ENCODE assay signal across 21 mouse cellular contexts in the genomic region with DNA sequence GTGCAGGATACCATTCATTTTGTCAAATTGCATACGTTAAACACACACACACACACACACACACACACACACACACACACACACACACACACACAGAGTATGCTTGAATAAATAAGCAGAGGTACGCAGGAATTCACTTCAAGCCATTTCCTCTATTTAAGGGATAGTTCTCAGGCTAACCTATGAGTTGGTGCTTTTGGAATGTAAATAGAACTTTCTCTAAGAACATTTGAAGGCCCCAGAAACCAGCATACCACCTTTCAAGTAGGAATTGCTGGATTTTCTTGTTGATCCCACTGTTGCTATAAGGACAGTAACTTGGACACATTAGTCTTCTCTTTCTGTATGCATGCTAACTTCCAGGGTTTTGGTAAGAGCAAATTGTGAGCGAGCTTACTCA.
DNase-seq lines count a peak whose midpoint lies in the region; ATAC-seq and TF ChIP-seq lines count a peak whose summit lies in the region.
"Had no signal": no experiment of that assay in that cellular context is flagged by ENCODE, and none has a peak within 500 bp of the region (broad histone marks: within the 10 kb centered on the region; RNA-seq: fewer than 3 reads in every experiment).

No protein-coding gene starts in this region.

- no peaks in the 10 kb centered on the region for H3K36me3 ChIP-seq in embryonic facial prominence, embryonic 14.5 days (ENCODE audit: control insufficient read depth, insufficient read depth, low read length)
- H3K36me3 ChIP-seq in embryonic facial prominence, embryonic 10.5 days (replicated peaks), result no peaks in the 10 kb centered on the region
- H3K36me3 ChIP-seq in lung, embryonic 16.5 days (ENCODE audit: control insufficient read depth, insufficient read depth, low read length), result no peaks in the 10 kb centered on the region
- H3K36me3 ChIP-seq in stomach, embryonic 15.5 days, result no peaks in the 10 kb centered on the region
- H3K36me3 ChIP-seq: embryonic facial prominence, embryonic 15.5 days; forebrain, embryonic 12.5 days; heart, embryonic 12.5 days; hindbrain, embryonic 13.5 days had no signal

- H3K9ac ChIP-seq in embryonic facial prominence, embryonic 14.5 days (ENCODE audit: low read depth, low read length), result no peak overlapping the region
- H3K9ac ChIP-seq in lung, embryonic 16.5 days (ENCODE audit: low read length), result no peak overlapping the region
- H3K9ac ChIP-seq in stomach, embryonic 15.5 days, result no peak overlapping the region
- H3K9ac ChIP-seq: embryonic facial prominence, embryonic 15.5 days; forebrain, embryonic 12.5 days; heart, embryonic 12.5 days; hindbrain, embryonic 13.5 days had no signal

- TF ChIP-seq POLR2A in lung, adult 2 months (IDR thresholded peaks at IDR 0.05; ENCODE audit: borderline replicate concordance, extremely low read depth, low read depth, low read length), result no peak

- POLR2A ChIA-PET in Patski (lab: Charles Lee), result interaction anchor here (0.7 kb wide), 2 partner anchors 13 to 78 kb away, joined by 5 to 6 read pairs; no protein-coding TSS in a partner anchor

- CTCF ChIA-PET in Patski (lab: Charles Lee), result no interaction called here

- H3K9me3 ChIP-seq in embryonic facial prominence, embryonic 14.5 days (ENCODE audit: control insufficient read depth, low read length), result no peaks in the 10 kb centered on the region
- H3K9me3 ChIP-seq in embryonic facial prominence, embryonic 10.5 days, result no peaks in the 10 kb centered on the region
- no peaks in the 10 kb centered on the region for H3K9me3 ChIP-seq in lung, embryonic 16.5 days (ENCODE audit: control insufficient read depth, low read length)
- H3K9me3 ChIP-seq in stomach, embryonic 15.5 days, result no peaks in the 10 kb centered on the region
- H3K9me3 ChIP-seq: embryonic facial prominence, embryonic 15.5 days; forebrain, embryonic 12.5 days; heart, embryonic 12.5 days; hindbrain, embryonic 13.5 days had no signal

- H3K4me1 ChIP-seq in embryonic facial prominence, embryonic 14.5 days (ENCODE audit: control insufficient read depth, insufficient read depth, low read length), result no peaks in the 10 kb centered on the region
- no peaks in the 10 kb centered on the region for H3K4me1 ChIP-seq in embryonic facial prominence, embryonic 10.5 days
- H3K4me1 ChIP-seq in lung, embryonic 16.5 days (replicated peaks; ENCODE audit: control insufficient read depth, insufficient read depth, low read length), result 0 out of 2 replicates have a peak, but pooled peaks cover 3% of the 10 kb centered on the region
- no peaks in the 10 kb centered on the region; the same call in 1 of the 2 replicates for H3K4me1 ChIP-seq in lung, adult 2 months (ENCODE audit: control insufficient read depth, insufficient read depth, low read length)
- H3K4me1 ChIP-seq in stomach, embryonic 15.5 days, result no peaks in the 10 kb centered on the region
- H3K4me1 ChIP-seq: embryonic facial prominence, embryonic 15.5 days; forebrain, embryonic 12.5 days; heart, embryonic 12.5 days; hindbrain, embryonic 13.5 days had no signal

- peak; percentile 4 for DNase-seq in embryonic facial prominence, embryonic 14.5 days (ENCODE audit: low spot score)
- DNase-seq in embryonic facial prominence, embryonic 10.5 days (ENCODE audit: low spot score), result no peak
- no peak for DNase-seq in lung, adult 2 months
- DNase-seq in Patski (ENCODE audit: low read depth, low spot score), result no peak
- no peak for DNase-seq in left cerebral cortex, postnatal 36 days (ENCODE audit: low spot score in 2 of 2)
- DNase-seq in heart, postnatal 10 days, result no peak
- DNase-seq: adrenal gland, adult 2 months; adrenal gland, postnatal 25 days; cerebellum, adult 18-20 months; cerebellum, adult 9-11 months; cerebellum, postnatal 36 days; gastrocnemius, adult 2 months; gastrocnemius, postnatal 25 days; heart, postnatal 4 days had no signal

- no peak overlapping the region for H3K4me2 ChIP-seq in embryonic facial prominence, embryonic 14.5 days (ENCODE audit: low read depth, low read length)
- no peak overlapping the region for H3K4me2 ChIP-seq in lung, embryonic 16.5 days (ENCODE audit: low read depth, low read length)
- H3K4me2 ChIP-seq in stomach, embryonic 15.5 days, result no peak overlapping the region
- H3K4me2 ChIP-seq: embryonic facial prominence, embryonic 15.5 days; forebrain, embryonic 12.5 days; heart, embryonic 12.5 days; hindbrain, embryonic 13.5 days had no signal

- 57% methylated on average over 3 of the region's 3 CpGs for WGBS in embryonic facial prominence, embryonic 14.5 days
- 80% methylated on average over 3 of the region's 3 CpGs for WGBS in embryonic facial prominence, embryonic 10.5 days
- 40% methylated on average over 3 of the region's 3 CpGs for WGBS in lung, embryonic 16.5 days
- 65% methylated on average over 3 of the region's 3 CpGs for WGBS in lung, adult 2 months
- WGBS in stomach, embryonic 15.5 days, result 45% methylated on average over 3 of the region's 3 CpGs

- H3K27me3 ChIP-seq in embryonic facial prominence, embryonic 14.5 days (replicated peaks; ENCODE audit: control insufficient read depth, insufficient read depth, low read length), result no peaks in the 10 kb centered on the region
- H3K27me3 ChIP-seq in embryonic facial prominence, embryonic 10.5 days (replicated peaks; ENCODE audit: low read depth, poor library complexity, severe bottlenecking), result no peaks in the 10 kb centered on the region
- H3K27me3 ChIP-seq in lung, embryonic 16.5 days (ENCODE audit: control insufficient read depth, insufficient read depth, low read depth, low read length), result no peaks in the 10 kb centered on the region
- no peaks in the 10 kb centered on the region for H3K27me3 ChIP-seq in Patski
- H3K27me3 ChIP-seq in stomach, embryonic 15.5 days (replicated peaks), result no peaks in the 10 kb centered on the region
- H3K27me3 ChIP-seq: embryonic facial prominence, embryonic 15.5 days; forebrain, embryonic 12.5 days; heart, embryonic 12.5 days had no signal

- TF ChIP-seq CTCF in lung, adult 2 months (IDR thresholded peaks at IDR 0.05; ENCODE audit: insufficient read depth, low read length), result no peak
- no peak for TF ChIP-seq CTCF in Patski (IDR thresholded peaks at IDR 0.05)

- no peak overlapping the region for H3K4me3 ChIP-seq in embryonic facial prominence, embryonic 14.5 days (ENCODE audit: low read depth, low read length)
- H3K4me3 ChIP-seq in embryonic facial prominence, embryonic 10.5 days, result no peak overlapping the region
- no peak overlapping the region for H3K4me3 ChIP-seq in lung, embryonic 16.5 days (ENCODE audit: low read length)
- H3K4me3 ChIP-seq in lung, adult 2 months (replicated peaks; ENCODE audit: extremely low read depth, low read depth, low read length), result no peak overlapping the region
- no peak overlapping the region for H3K4me3 ChIP-seq in stomach, embryonic 15.5 days (replicated peaks)
- H3K4me3 ChIP-seq: embryonic facial prominence, embryonic 15.5 days; forebrain, embryonic 12.5 days; gastrocnemius, adult 2 months; heart, embryonic 12.5 days; hindbrain, embryonic 13.5 days had no signal

- intact Hi-C loops in left cerebral cortex, postnatal 36 days (cut with DNase I), result no loop called here
- intact Hi-C loops in heart, postnatal 10 days (cut with DNase I), result no loop called here

- no peak for ATAC-seq in embryonic facial prominence, embryonic 14.5 days (ENCODE audit: low read depth)
- peak; percentile 86 for ATAC-seq in lung, embryonic 16.5 days (ENCODE audit: low read depth)
- ATAC-seq in Patski, result peak; percentile 31
- no peak for ATAC-seq in stomach, embryonic 15.5 days (ENCODE audit: insufficient read depth, low FRiP score, low read depth)
- ATAC-seq: hindbrain, postnatal 0 days had no signal

- no peak overlapping the region for H3K27ac ChIP-seq in embryonic facial prominence, embryonic 14.5 days (replicated peaks; ENCODE audit: low read depth, low read length)
- H3K27ac ChIP-seq in embryonic facial prominence, embryonic 10.5 days (replicated peaks), result no peak overlapping the region
- H3K27ac ChIP-seq in lung, embryonic 16.5 days (ENCODE audit: low read length), result peak overlapping the region; percentile 87
- peak overlapping the region; percentile 38; the same call in 1 of the 2 replicates for H3K27ac ChIP-seq in stomach, embryonic 15.5 days
- H3K27ac ChIP-seq: embryonic facial prominence, embryonic 15.5 days; forebrain, embryonic 12.5 days; gastrocnemius, adult 2 months; hindbrain, embryonic 13.5 days; hindbrain, postnatal 0 days had no signal

- in situ Hi-C loops in Patski (cut with MboI; ENCODE audit: low pct_unique_long_range_greater_than_20kb), result no loop called here

Comparison
In these comparisons a context has a peak if more than half of its experiments do, and no peak if none do; other contexts are left out.
1. ATAC-seq: peak in lung, embryonic 16.5 days (single experiment) and Patski (single experiment); none in embryonic facial prominence, embryonic 14.5 days (single experiment) and stomach, embryonic 15.5 days (single experiment).
2. H3K27ac ChIP-seq: peak in lung, embryonic 16.5 days (single experiment) and stomach, embryonic 15.5 days (single experiment); none in embryonic facial prominence, embryonic 14.5 days (single experiment) and embryonic facial prominence, embryonic 10.5 days (single experiment).